Mouse (Mus musculus): ENCODE measurements around the gene B3gnt9.

DNA sequence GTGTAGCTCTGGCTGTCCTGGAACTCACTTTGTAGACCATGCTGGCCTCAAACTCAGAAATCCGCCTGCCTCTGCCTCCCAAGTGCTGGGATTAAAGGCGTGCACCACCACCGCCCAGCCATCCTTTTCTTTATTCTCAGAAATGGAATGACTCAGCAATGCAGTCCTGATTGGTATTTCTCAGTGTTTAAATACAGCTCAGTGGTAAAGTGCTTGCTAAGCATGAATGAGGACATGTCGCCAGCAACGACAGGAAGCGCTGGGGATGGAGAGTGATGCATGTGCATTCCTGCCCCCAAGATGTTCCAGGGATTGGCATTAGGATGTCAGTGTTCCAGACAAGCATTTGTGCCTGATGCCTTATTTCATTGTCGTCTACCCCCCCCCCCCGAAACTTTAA is 48.4 kb upstream of the B3gnt9 start:
- TF ChIP-seq CTCF (IDR thresholded peaks at IDR 0.05 in 2 of 3, conservative IDR thresholded peaks at IDR 0.05 in 1 of 3; ENCODE audit: control insufficient read depth in 1 of 3, insufficient read depth in 1 of 3, low read depth in 2 of 3, low read length in 3 of 3, poor library complexity in 1 of 3, severe bottlenecking in 1 of 3) (no peak), POLR2A (IDR thresholded peaks at IDR 0.05; ENCODE audit: control insufficient read depth in 1 of 2, insufficient read depth in 1 of 2, low read depth in 1 of 2, low read length in 2 of 2, poor library complexity in 1 of 2) (no peak), POLR2AphosphoS2 (IDR thresholded peaks at IDR 0.05; ENCODE audit: low read length) (no peak), EP300 (IDR thresholded peaks at IDR 0.05; ENCODE audit: low read depth in 1 of 2, low read length in 2 of 2) (no peak), SMC3 (IDR thresholded peaks at IDR 0.05; ENCODE audit: low read depth, low read length) (no peak), HCFC1 (IDR thresholded peaks at IDR 0.05; ENCODE audit: low read depth, low read length) (no peak), RAD21 (IDR thresholded peaks at IDR 0.05; ENCODE audit: low read depth, low read length) (no peak)

Data from MEL (cell line).